Mouse (Mus musculus) forebrain, embryonic 13.5 days (tissue): ENCODE measurements around the gene Il22. TPM values are rescaled to one million over a fixed set of nuclear protein-coding genes. Genes with fewer than 3 reads are reported as not detected.
A peak's percentile ranks its signal among the peaks of the same experiment; 100 is the strongest.
"Not testable (repeated sequence)": the region's sequence is repeated elsewhere in the genome, so short reads cannot be mapped to it uniquely, and the experiment has no call there.

ENCODE experiments used
- ATAC-seq: fragments of 200-750 bp; cut with Nextera tagmentation; 2 replicates; pipeline ENCODE4 v1.8.0; 2017
- H3K27ac ChIP-seq: fragments of 300-500 bp; sonication (generic); 2 replicates; pipeline ENCODE4 v1.5.1; 2015; ENCODE audit warnings: inconsistent platforms, mild to moderate bottlenecking, moderate library complexity
- H3K27me3 ChIP-seq: fragments of 300-500 bp; sonication (generic); 2 replicates; pipeline ENCODE4 v1.6.1; 2015; ENCODE audit warnings: mild to moderate bottlenecking, inconsistent platforms
- H3K36me3 ChIP-seq: fragments of 300-500 bp; sonication (generic); 2 replicates; pipeline ENCODE4 v1.6.1; 2015; ENCODE audit warnings: mild to moderate bottlenecking, inconsistent platforms; ENCODE audit not compliant: poor library complexity, severe bottlenecking
- H3K4me1 ChIP-seq: fragments of 300-500 bp; sonication (generic); 2 replicates; pipeline ENCODE4 v1.6.1; 2015; ENCODE audit warnings: inconsistent platforms
- H3K4me2 ChIP-seq: fragments of 300-500 bp; sonication (generic); 2 replicates; pipeline ENCODE4 v1.6.1; 2015; ENCODE audit warnings: inconsistent platforms, mild to moderate bottlenecking, moderate library complexity
- H3K4me3 ChIP-seq: fragments of 300-500 bp; sonication (generic); 2 replicates; pipeline ENCODE4 v1.5.1; 2015; ENCODE audit warnings: mild to moderate bottlenecking, inconsistent platforms
- H3K9ac ChIP-seq: fragments of 300-500 bp; sonication (generic); 2 replicates; pipeline ENCODE4 v1.6.1; 2015; ENCODE audit warnings: mild to moderate bottlenecking, inconsistent platforms
- H3K9me3 ChIP-seq: fragments of 300-500 bp; sonication (generic); replicated peaks from 2 replicates; pipeline ENCODE4 v1.6.1; 2016; ENCODE audit warnings: inconsistent platforms
- WGBS: fragments of 180-500 bp; shearing (Covaris S2); methylation state at CpG from one replicate; pipeline ENCODE4 v1.1.7; 2015; 5-methylcytosine and 5-hydroxymethylcytosine counted together
- polyA plus RNA-seq: library from polyadenylated mRNA; unstranded; fragments of >200 nt; fragmentation: Nextera tagmentation; extraction: Ambion mirVana; gene quantifications from 2 replicates; pipeline ENCODE4 v1.2.1, GENCODE M21; 2015

Il22 gene
- polyA plus RNA-seq = not detected in 2 replicates

DNA sequence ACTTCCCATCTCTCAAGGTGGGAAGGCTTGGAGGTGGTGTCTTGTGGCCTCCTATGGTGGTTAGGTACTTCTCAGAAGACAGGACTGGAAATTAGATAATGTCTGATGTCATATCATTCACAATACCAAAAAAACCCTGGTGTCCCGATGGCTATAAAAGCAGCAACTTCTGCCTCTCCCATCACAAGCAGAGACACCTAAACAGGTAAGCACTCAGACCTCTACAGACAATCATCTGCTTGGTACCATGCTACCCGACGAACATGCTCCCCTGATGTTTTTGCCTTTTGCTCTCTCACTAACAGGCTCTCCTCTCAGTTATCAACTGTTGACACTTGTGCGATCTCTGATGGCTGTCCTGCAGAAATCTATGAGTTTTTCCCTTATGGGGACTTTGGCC is at the start of gene Il22:
Gene Il22, plus strand, starts transcription at position 301 of the 400 bp plus-strand sequence.
- no peaks in the 10 kb centered on the region for H3K27me3 ChIP-seq
- no peak for ATAC-seq
- H3K36me3 ChIP-seq = no peaks in the 10 kb centered on the region
- H3K4me1 ChIP-seq = no peaks in the 10 kb centered on the region
- no peaks in the 10 kb centered on the region for H3K9me3 ChIP-seq
- no peak within 1 kb of the TSS for H3K4me3 ChIP-seq
- no peak within 1 kb of the TSS for H3K9ac ChIP-seq
- no peak within 1 kb of the TSS for H3K4me2 ChIP-seq
- no peak within 1 kb of the TSS for H3K27ac ChIP-seq
- WGBS = 91% methylated on average over 4 of the region's 4 CpGs

DNA sequence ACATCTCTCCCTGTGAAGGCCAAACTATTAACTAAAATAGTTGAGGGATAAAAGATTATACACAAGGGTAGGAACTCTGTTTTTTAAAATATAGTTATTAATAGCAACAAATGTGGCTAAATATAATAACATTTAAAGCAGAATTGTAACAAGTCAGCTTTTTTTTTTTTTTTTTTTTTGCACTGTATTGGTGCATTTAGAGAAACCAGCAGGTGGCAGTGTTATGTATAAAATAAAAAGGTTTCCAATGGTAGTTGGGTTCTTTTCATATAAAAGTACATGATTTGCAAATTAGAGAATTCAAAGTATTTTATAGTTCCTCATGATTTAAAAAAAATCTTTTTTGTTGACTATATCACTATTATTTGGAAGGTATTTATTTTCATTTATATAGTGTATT is 48.8 kb upstream of the Il22 start:
- Histone ChIP-seq H3K4me1 (no peaks in the 10 kb centered on the region), H3K4me2 (no peak overlapping the region), H3K36me3 (peaks cover 76% of the 10 kb centered on the region), H3K9me3 (no peaks in the 10 kb centered on the region), H3K4me3 (no peak overlapping the region), H3K27ac (no peak overlapping the region), H3K27me3 (no peaks in the 10 kb centered on the region), H3K9ac (no peak overlapping the region)
- peak; percentile 45; the same call in 1 of the 2 replicates for ATAC-seq

GRCm38 (mm10) chr10:118161131-118161530 is 43.6 kb upstream of the Il22 start:
- Histone ChIP-seq H3K4me1 (no peaks in the 10 kb centered on the region), H3K36me3 (peaks cover 88% of the 10 kb centered on the region), H3K4me3 (no peak overlapping the region), H3K9ac (no peak overlapping the region), H3K9me3 (no peaks in the 10 kb centered on the region), H3K27me3 (no peaks in the 10 kb centered on the region), H3K4me2 (no peak overlapping the region), H3K27ac (no peak overlapping the region)
- WGBS = 81% methylated on average over 2 of the region's 2 CpGs
- no peak for ATAC-seq

DNA sequence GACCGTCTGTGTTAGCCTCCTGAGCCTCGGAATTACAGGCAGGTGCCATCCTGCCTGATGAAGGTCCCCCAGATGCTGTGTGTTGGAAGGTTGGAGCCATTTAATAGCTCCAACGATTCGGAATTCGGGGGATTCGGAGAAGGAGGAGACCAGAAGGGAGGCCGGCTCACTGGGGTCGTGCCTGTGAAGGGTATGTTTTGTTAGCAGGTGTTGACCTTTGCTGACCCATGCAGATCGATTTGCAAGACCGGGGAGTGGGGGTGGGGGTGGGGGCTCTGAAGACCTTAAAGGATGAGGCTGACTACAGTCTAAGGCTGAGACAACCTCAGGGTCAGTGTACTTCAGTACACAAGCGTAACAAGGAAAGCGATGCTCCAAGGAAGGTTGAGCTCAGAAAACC is 35.5 kb upstream of the Il22 start:
- no peak overlapping the region for H3K4me2 ChIP-seq
- no peak overlapping the region for H3K4me3 ChIP-seq
- no peaks in the 10 kb centered on the region for H3K27me3 ChIP-seq
- H3K9ac ChIP-seq = no peak overlapping the region
- H3K27ac ChIP-seq = no peak overlapping the region
- 79% methylated on average over 12 of the region's 12 CpGs for WGBS
- H3K36me3 ChIP-seq = peaks cover 46% of the 10 kb centered on the region
- no peak for ATAC-seq
- H3K9me3 ChIP-seq = no peaks in the 10 kb centered on the region
- H3K4me1 ChIP-seq = no peaks in the 10 kb centered on the region

DNA sequence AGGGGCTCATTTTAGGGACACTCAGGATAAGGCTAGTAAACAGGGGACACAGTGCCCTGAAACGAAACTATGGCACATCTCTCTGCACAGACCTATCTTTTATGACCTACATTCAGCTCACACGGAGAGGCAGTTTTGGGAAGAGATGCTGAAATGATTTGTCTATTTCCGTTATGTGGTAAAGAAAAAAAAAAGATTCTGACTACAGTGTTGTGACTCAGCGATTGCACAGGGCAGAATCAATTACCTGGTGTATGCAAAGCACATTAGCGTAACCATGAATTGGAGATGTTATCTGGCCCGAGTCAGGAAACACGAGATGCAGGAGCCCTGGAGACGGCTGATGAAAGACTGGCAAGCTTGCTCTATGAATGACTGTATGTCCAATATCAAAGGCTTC is 32.3 kb upstream of the Il22 start:
- H3K9me3 ChIP-seq = no peaks in the 10 kb centered on the region
- no peak overlapping the region for H3K27ac ChIP-seq
- ATAC-seq = no peak
- no peak overlapping the region for H3K9ac ChIP-seq
- H3K27me3 ChIP-seq = no peaks in the 10 kb centered on the region
- no peaks in the 10 kb centered on the region for H3K4me1 ChIP-seq
- no peak overlapping the region for H3K4me3 ChIP-seq
- WGBS = 91% methylated on average over 8 of the region's 8 CpGs
- H3K36me3 ChIP-seq = peaks cover 19% of the 10 kb centered on the region
- no peak overlapping the region for H3K4me2 ChIP-seq

- H3K36me3 ChIP-seq = peaks cover 16% of the 10 kb centered on the region
- no peaks in the 10 kb centered on the region for H3K4me1 ChIP-seq
- H3K9me3 ChIP-seq = no peaks in the 10 kb centered on the region
- WGBS = 92% methylated on average over 3 of the region's 3 CpGs
- no peak overlapping the region for H3K27ac ChIP-seq
- no peak overlapping the region for H3K4me2 ChIP-seq
- no peak overlapping the region for H3K4me3 ChIP-seq
- ATAC-seq = no peak
- no peaks in the 10 kb centered on the region for H3K27me3 ChIP-seq
- no peak overlapping the region for H3K9ac ChIP-seq
These were observed 31.9 kb upstream of the Il22 start for GRCm38 (mm10) chr10:118172876-118173275.

DNA sequence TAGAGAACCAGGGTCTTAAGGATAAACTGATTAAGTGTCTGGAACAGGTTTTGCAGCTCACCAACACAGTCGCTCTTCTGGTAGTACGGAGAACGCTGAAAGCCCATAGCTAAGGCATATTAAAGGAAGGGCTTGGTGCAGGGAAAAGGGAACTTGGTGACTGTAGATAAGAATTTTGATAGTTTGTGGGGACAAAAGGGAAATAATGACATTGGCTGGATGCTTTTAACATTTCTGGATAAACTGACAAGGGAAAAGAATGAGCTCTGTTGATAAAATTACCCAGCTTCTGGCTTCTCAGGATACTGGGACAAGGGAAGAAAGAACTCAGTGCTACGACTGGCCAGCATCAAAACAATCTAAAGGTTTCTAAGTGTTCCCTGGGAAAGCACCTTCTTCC is 29.2 kb upstream of the Il22 start:
- not testable (repeated sequence) for H3K9ac ChIP-seq, H3K27me3 ChIP-seq, H3K4me3 ChIP-seq, H3K27ac ChIP-seq, H3K36me3 ChIP-seq, H3K4me1 ChIP-seq, ATAC-seq, H3K4me2 ChIP-seq, H3K9me3 ChIP-seq
- 86% methylated on average over 4 of the region's 4 CpGs for WGBS

GRCm38 (mm10) chr10:118178735-118179151 is 26.0 kb upstream of the Il22 start:
- 87% methylated on average over 10 of the region's 10 CpGs for WGBS

GRCm38 (mm10) chr10:118179265-118179664 is 25.5 kb upstream of the Il22 start:
- ATAC-seq = no peak
- H3K27ac ChIP-seq = no peak overlapping the region
- no peaks in the 10 kb centered on the region for H3K36me3 ChIP-seq
- H3K4me3 ChIP-seq = no peak overlapping the region
- no peak overlapping the region for H3K9ac ChIP-seq
- H3K4me2 ChIP-seq = no peak overlapping the region
- no peaks in the 10 kb centered on the region for H3K4me1 ChIP-seq
- 91% methylated on average over 11 of the region's 11 CpGs for WGBS
- no peaks in the 10 kb centered on the region for H3K27me3 ChIP-seq
- no peaks in the 10 kb centered on the region for H3K9me3 ChIP-seq

More at GRCm38 (mm10) chr10:118178735-118179151, 26.0 kb upstream of the Il22 start:
- Histone ChIP-seq H3K4me1 (no peaks in the 10 kb centered on the region), H3K27me3 (no peaks in the 10 kb centered on the region), H3K4me3 (no peak overlapping the region), H3K9me3 (no peaks in the 10 kb centered on the region), H3K4me2 (no peak overlapping the region), H3K27ac (no peak overlapping the region), H3K9ac (no peak overlapping the region), H3K36me3 (no peaks in the 10 kb centered on the region)
- no peak for ATAC-seq

GRCm38 (mm10) chr10:118195150-118195549 is 9.6 kb upstream of the Il22 start:
- H3K9me3 ChIP-seq, H3K4me1 ChIP-seq, H3K4me3 ChIP-seq, H3K27me3 ChIP-seq, H3K4me2 ChIP-seq, ATAC-seq, H3K27ac ChIP-seq, H3K36me3 ChIP-seq, H3K9ac ChIP-seq: not testable (repeated sequence)
- WGBS = 25% methylated on average over 3 of the region's 3 CpGs

DNA sequence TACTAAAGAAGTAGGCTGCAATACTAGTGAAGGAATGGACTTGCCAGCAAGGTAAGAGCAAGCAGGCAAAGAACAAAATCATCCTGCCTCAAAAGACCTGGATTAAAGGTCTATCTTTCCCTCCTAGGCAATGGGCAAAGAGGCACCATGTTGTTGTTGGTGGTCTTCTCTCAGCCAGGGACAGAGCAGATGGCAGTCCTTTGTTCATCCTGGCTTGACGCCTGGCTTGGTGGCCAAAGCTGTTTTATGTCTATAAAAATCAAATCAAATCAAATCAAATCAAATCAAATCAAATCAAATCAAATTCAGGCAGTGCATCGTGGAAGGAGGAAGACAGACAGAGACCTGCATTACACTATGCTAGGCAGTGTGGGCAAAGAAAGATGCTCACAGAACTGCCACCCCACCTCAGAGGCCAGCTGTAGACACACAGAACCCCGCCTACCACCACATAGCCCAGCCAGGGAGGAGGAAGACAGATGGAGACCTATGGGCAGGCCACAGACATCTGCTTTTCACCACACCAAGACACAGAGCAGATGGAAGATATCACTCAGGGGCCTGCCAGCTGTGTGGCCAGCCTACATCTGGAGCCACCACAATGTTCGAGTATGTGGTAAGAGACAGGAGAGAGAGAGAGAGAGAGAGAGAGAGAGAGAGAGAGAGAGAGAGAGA is 11.1 kb downstream of the Il22 start:
- H3K9me3 ChIP-seq, H3K27me3 ChIP-seq, ATAC-seq, H3K9ac ChIP-seq, H3K27ac ChIP-seq, H3K4me1 ChIP-seq, H3K4me3 ChIP-seq, H3K4me2 ChIP-seq, H3K36me3 ChIP-seq: not testable (repeated sequence)
- 88% methylated on average over 2 of the region's 4 CpGs for WGBS

DNA sequence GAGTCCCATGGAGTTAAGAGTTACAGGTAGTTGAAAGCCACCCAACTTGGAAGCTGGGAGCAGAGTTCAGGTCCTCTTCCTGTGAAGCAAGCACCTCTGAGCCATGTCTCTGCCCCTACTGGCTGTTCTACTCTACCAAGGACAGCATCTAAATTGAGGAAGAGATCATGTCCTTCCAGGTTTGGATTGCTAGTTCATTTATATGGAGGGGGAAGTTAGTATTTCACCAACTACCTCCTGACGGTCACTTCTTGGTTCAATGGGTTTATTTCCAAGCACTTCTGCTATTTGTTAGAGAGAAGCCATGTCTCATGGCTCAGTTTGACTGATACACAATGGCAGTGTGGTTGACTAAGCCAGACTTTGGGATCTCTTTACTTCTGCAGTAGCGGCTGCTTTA is 22.9 kb downstream of the Il22 start:
- H3K4me2 ChIP-seq, H3K9me3 ChIP-seq, H3K27ac ChIP-seq, ATAC-seq, H3K36me3 ChIP-seq, H3K9ac ChIP-seq, H3K27me3 ChIP-seq, H3K4me3 ChIP-seq, H3K4me1 ChIP-seq: not testable (repeated sequence)
- 100% methylated on average over 1 of the region's 2 CpGs for WGBS

GRCm38 (mm10) chr10:118232607-118233006 is 27.9 kb downstream of the Il22 start:
- not testable (repeated sequence) for H3K4me3 ChIP-seq, H3K36me3 ChIP-seq, ATAC-seq, H3K27ac ChIP-seq, H3K4me1 ChIP-seq, H3K9ac ChIP-seq, H3K27me3 ChIP-seq, H3K4me2 ChIP-seq, H3K9me3 ChIP-seq
- WGBS = 92% methylated on average over 2 of the region's 5 CpGs
